Mouse (Mus musculus): ENCODE measurements at regions not wholly inside any gene's neighbourhood (a gene's known extent, or its start where the extent isn't known, plus 50 kb on each side); places are given as distances from the start of the nearest gene placed in this dataset.

GRCm38 (mm10) chr7:133212328-133212727 is 88.2 kb upstream of the Ctbp2 start:
- TF ChIP-seq POLR2A (IDR thresholded peaks at IDR 0.05; ENCODE audit: borderline replicate concordance, extremely low read depth, low read depth, low read length) (no peak), CTCF (IDR thresholded peaks at IDR 0.05; ENCODE audit: insufficient read depth, low read length) (no peak)
